Mouse (Mus musculus) kidney, adult 2 months (tissue): ENCODE data around the gene Sox6. TPM values are rescaled to one million over a fixed set of nuclear protein-coding genes. Genes with fewer than 3 reads are reported as not detected.
A peak's percentile ranks its signal among the peaks of the same experiment; 100 is the strongest.

ENCODE experiments used
- DNase-seq: peaks from one replicate; pipeline ENCODE4 v3.0.0; 2021
- H3K27ac ChIP-seq: fragments of 200-500 bp; 2 replicates; pipeline ENCODE4 v1.5.1; 2012; ENCODE audit warnings: low read depth, low read length, control low read depth, inconsistent platforms; ENCODE audit not compliant: insufficient read depth
- H3K27me3 ChIP-seq: fragments of 200-500 bp; replicated peaks from 2 replicates; pipeline ENCODE4 v1.6.1; 2012; ENCODE audit warnings: mild to moderate bottlenecking, moderate library complexity, low read length, inconsistent platforms; ENCODE audit not compliant: control insufficient read depth, insufficient read depth
- H3K36me3 ChIP-seq: fragments of 200-500 bp; 2 replicates; pipeline ENCODE4 v1.6.1; 2012; ENCODE audit warnings: mild to moderate bottlenecking, moderate library complexity, low read length, inconsistent platforms; ENCODE audit not compliant: control insufficient read depth, insufficient read depth
- H3K4me1 ChIP-seq: fragments of 200-500 bp; 2 replicates; pipeline ENCODE4 v1.6.1; 2011; ENCODE audit warnings: low read length; ENCODE audit not compliant: control insufficient read depth, insufficient read depth
- H3K4me3 ChIP-seq: fragments of 200-500 bp; 2 replicates; pipeline ENCODE4 v1.5.1; 2011; ENCODE audit warnings: mild to moderate bottlenecking, low read depth, low read length, control low read depth; ENCODE audit not compliant: insufficient read depth
- CTCF ChIP-seq: fragments of 200-500 bp; conservative IDR thresholded peaks from 2 replicates; pipeline ENCODE4 v1.5.1; 2011; ENCODE audit warnings: low read depth, mild to moderate bottlenecking, control low read depth, low read length, moderate library complexity, mixed read lengths; ENCODE audit not compliant: insufficient read depth, insufficient read length
- POLR2A ChIP-seq: fragments of 200-500 bp; IDR thresholded peaks from one replicate; pipeline ENCODE4 v1.6.1; 2011; ENCODE audit warnings: low read depth, low read length, control low read depth
- WGBS: fragments of 180-500 bp; shearing (Covaris S2); methylation state at CpG from one replicate; pipeline ENCODE4 v1.1.7; 2018; 5-methylcytosine and 5-hydroxymethylcytosine counted together
- polyA plus RNA-seq: library from polyadenylated mRNA; depleted of rRNA; stranded (reverse); fragments of >200 nt; gene quantifications from 2 replicates; pipeline ENCODE4 v1.2.3, GENCODE M21; 2012

Sox6 gene
- polyA plus RNA-seq, 1 experiment: 37.1 TPM

- no peaks in the 10 kb centered on the region for H3K36me3 ChIP-seq
- WGBS: 44% methylated on average over 3 of the region's 3 CpGs
- no peak overlapping the region for H3K27ac ChIP-seq
- no peak for TF ChIP-seq POLR2A
- H3K4me3 ChIP-seq: no peak overlapping the region
- H3K4me1 ChIP-seq: peaks cover 2% of the 10 kb centered on the region; the same call in 1 of the 2 replicates
- no peaks in the 10 kb centered on the region for H3K27me3 ChIP-seq
- DNase-seq: peak; percentile 75
These were observed 318.8 kb downstream of the Sox6 start for GRCm38 (mm10) chr7:115719791-115720190.

- TF ChIP-seq POLR2A: no peak
- no peak for TF ChIP-seq CTCF
- DNase-seq: no peak
- no peaks in the 10 kb centered on the region for H3K36me3 ChIP-seq
- 38% methylated on average over 2 of the region's 2 CpGs for WGBS
- H3K4me3 ChIP-seq: no peak overlapping the region
- H3K4me1 ChIP-seq: no peaks in the 10 kb centered on the region
- H3K27me3 ChIP-seq: no peaks in the 10 kb centered on the region
- H3K27ac ChIP-seq: no peak overlapping the region
These were observed 332.5 kb downstream of the Sox6 start for GRCm38 (mm10) chr7:115706141-115706540.

- no peak for TF ChIP-seq POLR2A
- 0 out of 2 replicates have a peak, but pooled peaks have one; percentile 10 for TF ChIP-seq CTCF
- Histone ChIP-seq H3K36me3 (no peaks in the 10 kb centered on the region), H3K27me3 (no peaks in the 10 kb centered on the region), H3K27ac (no peak overlapping the region), H3K4me3 (no peak overlapping the region), H3K4me1 (no peaks in the 10 kb centered on the region)
- DNase-seq: no peak
- WGBS: 92% methylated on average over 1 of the region's 1 CpGs
These were observed 340.5 kb downstream of the Sox6 start for GRCm38 (mm10) chr7:115698105-115698504.

- Histone ChIP-seq H3K27me3 (no peaks in the 10 kb centered on the region), H3K4me1 (no peaks in the 10 kb centered on the region; the same call in 1 of the 2 replicates), H3K36me3 (no peaks in the 10 kb centered on the region), H3K27ac (no peak overlapping the region), H3K4me3 (no peak overlapping the region)
- DNase-seq: no peak
- WGBS: 70% methylated on average over 8 of the region's 8 CpGs
- TF ChIP-seq POLR2A: no peak
- no peak for TF ChIP-seq CTCF
These were observed 345.4 kb downstream of the Sox6 start for GRCm38 (mm10) chr7:115693206-115693605.

- Histone ChIP-seq H3K36me3 (no peaks in the 10 kb centered on the region), H3K27me3 (no peaks in the 10 kb centered on the region), H3K4me3 (no peak overlapping the region), H3K4me1 (peaks cover 7% of the 10 kb centered on the region; the same call in 1 of the 2 replicates), H3K27ac (no peak overlapping the region)
- TF ChIP-seq CTCF (no peak), POLR2A (no peak)
- DNase-seq: no peak
- WGBS: 64% methylated on average over 4 of the region's 4 CpGs
These were observed 347.5 kb downstream of the Sox6 start for GRCm38 (mm10) chr7:115691091-115691490.

GRCm38 (mm10) chr7:115686687-115687086 is 351.9 kb downstream of the Sox6 start:
- no peak overlapping the region for H3K27ac ChIP-seq
- TF ChIP-seq POLR2A: no peak
- no peak for TF ChIP-seq CTCF
- no peak for DNase-seq
- H3K36me3 ChIP-seq: no peaks in the 10 kb centered on the region
- H3K27me3 ChIP-seq: no peaks in the 10 kb centered on the region
- H3K4me3 ChIP-seq: no peak overlapping the region
- WGBS: 64% methylated on average over 6 of the region's 6 CpGs
- peaks cover 17% of the 10 kb centered on the region for H3K4me1 ChIP-seq

- H3K27me3 ChIP-seq: no peaks in the 10 kb centered on the region
- 37% methylated on average over 3 of the region's 3 CpGs for WGBS
- DNase-seq: peak; percentile 73
- TF ChIP-seq CTCF (no peak), POLR2A (no peak)
- H3K36me3 ChIP-seq: no peaks in the 10 kb centered on the region
- H3K4me3 ChIP-seq: no peak overlapping the region
- peak overlapping the region; percentile 92 for H3K27ac ChIP-seq
- H3K4me1 ChIP-seq: peaks cover 20% of the 10 kb centered on the region
These were observed 354.5 kb downstream of the Sox6 start for GRCm38 (mm10) chr7:115684142-115684541.

- no peak for TF ChIP-seq POLR2A
- no peak for TF ChIP-seq CTCF
- WGBS: 93% methylated on average over 2 of the region's 2 CpGs
These were observed 366.8 kb downstream of the Sox6 start for GRCm38 (mm10) chr7:115671749-115672148.

More at GRCm38 (mm10) chr7:115671749-115672148, 366.8 kb downstream of the Sox6 start:
- H3K27ac ChIP-seq: no peak overlapping the region
- no peaks in the 10 kb centered on the region for H3K27me3 ChIP-seq
- no peaks in the 10 kb centered on the region for H3K36me3 ChIP-seq
- H3K4me1 ChIP-seq: no peaks in the 10 kb centered on the region
- no peak for DNase-seq
- no peak overlapping the region for H3K4me3 ChIP-seq
